Mouse (Mus musculus) limb, embryonic 14.5 days (tissue): ENCODE data around the gene Sh3glb2. TPM values are rescaled to one million over a fixed set of nuclear protein-coding genes. Genes with fewer than 3 reads are reported as not detected.

Experiments used
- ATAC-seq: fragments of 200-750 bp; cut with Nextera tagmentation; 2 replicates; pipeline ENCODE4 v1.8.0; 2017; ENCODE audit warnings: low read depth, moderate number of reproducible peaks, moderate TSS enrichment; ENCODE audit not compliant: low FRiP score
- DNase-seq: peaks from one replicate; pipeline ENCODE4 v3.0.0-alpha.2; 2015; ENCODE audit warnings: low spot score
- H3K27ac ChIP-seq: fragments of 300-500 bp; sonication (generic); replicated peaks from 2 replicates; pipeline ENCODE4 v1.5.1; 2014; ENCODE audit warnings: low read depth, mild to moderate bottlenecking, low read length, moderate library complexity, mixed read lengths
- H3K27me3 ChIP-seq: fragments of 300-500 bp; sonication (generic); 2 replicates; pipeline ENCODE4 v1.6.1; 2014; ENCODE audit warnings: low read length, mixed read lengths; ENCODE audit not compliant: control insufficient read depth, insufficient read depth
- H3K36me3 ChIP-seq: fragments of 300-500 bp; sonication (generic); 2 replicates; pipeline ENCODE4 v1.6.1; 2014; ENCODE audit warnings: mild to moderate bottlenecking, low read length, moderate library complexity, mixed read lengths; ENCODE audit not compliant: control insufficient read depth, insufficient read depth
- H3K4me1 ChIP-seq: fragments of 300-500 bp; sonication (generic); 2 replicates; pipeline ENCODE4 v1.6.1; 2014; ENCODE audit warnings: antibody characterized with exemption, low read length, mixed read lengths; ENCODE audit not compliant: control insufficient read depth, insufficient read depth
- H3K4me2 ChIP-seq: fragments of 300-500 bp; sonication (generic); replicated peaks from 2 replicates; pipeline ENCODE4 v1.6.1; 2014; ENCODE audit warnings: low read depth, mild to moderate bottlenecking, low read length, moderate library complexity; ENCODE audit not compliant: severe bottlenecking
- H3K4me3 ChIP-seq: fragments of 300-500 bp; sonication (generic); replicated peaks from 2 replicates; pipeline ENCODE4 v1.5.1; 2014; ENCODE audit warnings: low read length
- H3K9ac ChIP-seq: fragments of 300-500 bp; sonication (generic); 2 replicates; pipeline ENCODE4 v1.6.1; 2014; ENCODE audit warnings: mild to moderate bottlenecking, low read depth, low read length, moderate library complexity; ENCODE audit not compliant: severe bottlenecking
- H3K9me3 ChIP-seq: fragments of 300-500 bp; sonication (generic); 2 replicates; pipeline ENCODE4 v1.6.1; 2016; ENCODE audit warnings: low read length; ENCODE audit not compliant: control insufficient read depth
- POLR2A ChIP-seq: fragments of 200-500 bp; IDR thresholded peaks from 2 replicates; pipeline ENCODE4 v1.8.0; 2012; ENCODE audit warnings: inconsistent platforms, mild to moderate bottlenecking, moderate library complexity, borderline replicate concordance; ENCODE audit not compliant: insufficient read depth, insufficient read length; ENCODE audit errors: extremely low read depth
- WGBS: fragments of 180-500 bp; shearing (Covaris S2); extraction: QIAGEN DNeasy Blood & Tissue Kit; methylation state at CpG from one replicate; pipeline ENCODE4 v1.1.7; 2014; 5-methylcytosine and 5-hydroxymethylcytosine counted together
- polyA plus RNA-seq, 2 experiments: library from polyadenylated mRNA; depleted of rRNA in 1 of 2; stranded (reverse) in 1 of 2; unstranded in 1 of 2; fragments of >200 nt; fragmentation: Nextera tagmentation in 1 of 2; extraction: Ambion mirVana in 1 of 2; gene quantifications; 2 replicates each; pipeline versions ENCODE4 v1.2.1 to v1.2.3; 2012 to 2014

Gene Sh3glb2
- polyA plus RNA-seq, 2 experiments, result 64.8 to 122 TPM

DNA sequence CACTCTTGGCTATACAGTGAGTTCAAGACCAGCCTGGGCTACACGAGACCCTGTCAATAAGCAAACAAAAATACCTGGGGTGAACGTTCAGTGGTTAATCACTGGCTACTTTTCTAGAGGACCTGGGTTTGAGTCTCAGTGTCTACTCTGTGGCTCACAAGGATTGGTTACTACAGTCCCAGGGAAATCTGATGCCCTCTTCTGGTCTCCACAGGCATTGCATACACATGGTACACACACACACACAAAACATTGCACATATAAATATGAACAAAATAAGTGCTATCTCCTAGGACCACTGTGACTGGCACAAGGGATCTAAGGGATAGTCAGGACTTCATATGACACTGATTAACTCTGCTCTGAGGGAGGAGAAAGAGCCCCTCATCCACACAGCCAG is 29.9 kb upstream of the Sh3glb2 start:
- DNase-seq, result no peak
- no peak overlapping the region for H3K4me2 ChIP-seq
- no peak for ATAC-seq
- H3K27ac ChIP-seq, result no peak overlapping the region
- H3K36me3 ChIP-seq, result peaks cover 2% of the 10 kb centered on the region; the same call in 1 of the 2 replicates
- H3K27me3 ChIP-seq, result no peaks in the 10 kb centered on the region
- H3K4me1 ChIP-seq, result peaks cover 7% of the 10 kb centered on the region
- no peak overlapping the region for H3K9ac ChIP-seq
- TF ChIP-seq POLR2A, result no peak
- no peaks in the 10 kb centered on the region for H3K9me3 ChIP-seq
- no peak overlapping the region for H3K4me3 ChIP-seq
- 95% methylated on average over 2 of the region's 2 CpGs for WGBS

DNA sequence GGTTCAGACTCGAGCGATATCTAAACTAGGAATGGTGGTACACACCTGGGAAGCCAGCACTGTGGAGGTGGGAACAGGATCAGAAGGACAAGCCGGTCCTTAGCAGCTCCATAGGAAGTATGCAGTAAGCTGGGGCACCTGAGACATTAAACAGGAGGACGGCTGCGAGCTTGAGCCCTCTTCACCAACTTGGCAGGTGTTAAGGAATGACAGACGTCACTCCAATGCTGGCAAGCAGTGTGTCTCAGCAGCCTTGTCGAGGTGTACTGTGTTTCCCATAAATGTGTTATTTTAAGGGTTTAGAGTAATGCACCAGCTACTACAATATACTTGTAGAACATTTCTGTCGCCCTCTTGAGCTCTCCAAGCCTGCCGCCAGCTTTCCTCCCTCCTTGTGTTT is 27.8 kb upstream of the Sh3glb2 start:
- ATAC-seq, result no peak
- WGBS, result 82% methylated on average over 9 of the region's 9 CpGs

DNA sequence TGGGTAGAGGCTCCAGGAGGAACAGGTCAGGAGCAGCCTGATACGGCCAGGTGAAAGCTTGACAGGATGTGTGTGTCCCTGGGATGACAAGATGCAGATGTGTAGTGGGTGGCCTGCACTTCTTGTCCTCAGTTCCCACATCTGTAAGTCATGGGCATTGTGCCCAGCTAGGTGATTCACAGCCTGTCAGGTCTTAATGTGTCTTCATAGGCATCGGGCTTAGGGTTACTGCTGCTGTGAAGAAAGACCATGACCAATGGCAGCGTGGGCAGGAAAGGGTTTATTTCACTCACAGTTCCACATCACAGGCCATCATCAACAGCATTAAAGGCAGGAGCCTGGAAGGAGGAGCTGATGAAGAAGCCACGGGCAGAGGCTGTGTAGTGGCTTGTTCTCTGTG is 26.5 kb upstream of the Sh3glb2 start:
- Histone ChIP-seq H3K27me3 (no peaks in the 10 kb centered on the region), H3K4me3 (no peak overlapping the region), H3K4me2 (no peak overlapping the region), H3K27ac (no peak overlapping the region), H3K4me1 (no peaks in the 10 kb centered on the region), H3K9ac (no peak overlapping the region), H3K36me3 (peaks cover 36% of the 10 kb centered on the region), H3K9me3 (no peaks in the 10 kb centered on the region)
- WGBS, result 75% methylated on average over 4 of the region's 4 CpGs
- no peak for TF ChIP-seq POLR2A
- ATAC-seq (no peak), DNase-seq (no peak)

More for the DNA sequence above, 27.8 kb upstream of the Sh3glb2 start:
- no peaks in the 10 kb centered on the region for H3K27me3 ChIP-seq
- no peak overlapping the region for H3K4me3 ChIP-seq
- no peak for DNase-seq
- no peak overlapping the region for H3K9ac ChIP-seq
- TF ChIP-seq POLR2A, result no peak
- no peaks in the 10 kb centered on the region for H3K9me3 ChIP-seq
- H3K4me2 ChIP-seq, result no peak overlapping the region
- peaks cover 23% of the 10 kb centered on the region for H3K36me3 ChIP-seq
- no peak overlapping the region for H3K27ac ChIP-seq
- H3K4me1 ChIP-seq, result no peaks in the 10 kb centered on the region

DNA sequence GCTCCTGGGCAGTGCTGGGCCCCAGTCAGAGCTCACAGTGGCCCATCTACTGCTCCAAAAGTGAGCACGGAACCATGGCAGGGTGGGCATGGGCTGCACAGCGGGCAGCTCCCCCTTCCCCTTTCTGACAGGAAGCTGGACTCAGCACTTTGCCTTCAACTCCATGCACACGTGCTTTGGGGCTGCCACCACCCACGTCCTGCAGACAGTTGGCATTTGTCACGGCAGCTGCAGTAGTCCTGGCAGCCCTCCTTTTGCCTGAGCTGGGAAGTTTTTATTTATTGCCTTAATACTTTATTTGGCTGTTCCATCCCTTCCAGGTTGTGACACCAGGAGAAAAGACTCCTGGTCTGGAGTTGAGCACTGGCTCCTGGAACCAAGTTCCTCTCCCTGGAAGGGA is 25.7 kb upstream of the Sh3glb2 start:
- Histone ChIP-seq H3K4me1 (no peaks in the 10 kb centered on the region), H3K9ac (no peak overlapping the region), H3K27me3 (no peaks in the 10 kb centered on the region), H3K4me2 (no peak overlapping the region), H3K9me3 (no peaks in the 10 kb centered on the region), H3K36me3 (peaks cover 41% of the 10 kb centered on the region), H3K27ac (no peak overlapping the region), H3K4me3 (no peak overlapping the region)
- WGBS, result 82% methylated on average over 5 of the region's 5 CpGs
- DNase-seq, result no peak
- TF ChIP-seq POLR2A, result no peak
- ATAC-seq, result no peak

DNA sequence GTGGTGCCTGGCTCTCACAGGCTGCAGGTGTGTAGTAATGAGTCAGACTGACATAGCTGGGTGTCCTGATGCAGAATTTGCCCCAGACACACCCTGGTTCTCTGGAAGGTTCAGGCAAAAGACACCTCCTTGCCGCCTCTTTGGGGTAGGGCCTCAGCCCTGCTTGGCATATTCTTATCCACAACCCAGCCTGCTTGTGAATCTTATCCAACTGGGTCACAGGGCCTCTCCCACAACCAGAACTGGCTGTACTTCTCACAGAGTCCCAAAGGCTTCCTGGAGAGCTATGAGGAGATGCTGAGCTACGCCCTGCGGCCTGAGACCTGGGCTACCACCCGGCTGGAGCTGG is 22.2 kb upstream of the Sh3glb2 start:
- no peaks in the 10 kb centered on the region for H3K9me3 ChIP-seq
- WGBS, result 94% methylated on average over 4 of the region's 4 CpGs
- no peak overlapping the region for H3K27ac ChIP-seq
- ATAC-seq (no peak), DNase-seq (no peak)
- no peak overlapping the region for H3K9ac ChIP-seq
- no peaks in the 10 kb centered on the region for H3K27me3 ChIP-seq
- TF ChIP-seq POLR2A, result no peak
- H3K4me3 ChIP-seq, result no peak overlapping the region
- no peaks in the 10 kb centered on the region for H3K4me1 ChIP-seq
- H3K36me3 ChIP-seq, result peaks cover 73% of the 10 kb centered on the region
- no peak overlapping the region for H3K4me2 ChIP-seq

DNA sequence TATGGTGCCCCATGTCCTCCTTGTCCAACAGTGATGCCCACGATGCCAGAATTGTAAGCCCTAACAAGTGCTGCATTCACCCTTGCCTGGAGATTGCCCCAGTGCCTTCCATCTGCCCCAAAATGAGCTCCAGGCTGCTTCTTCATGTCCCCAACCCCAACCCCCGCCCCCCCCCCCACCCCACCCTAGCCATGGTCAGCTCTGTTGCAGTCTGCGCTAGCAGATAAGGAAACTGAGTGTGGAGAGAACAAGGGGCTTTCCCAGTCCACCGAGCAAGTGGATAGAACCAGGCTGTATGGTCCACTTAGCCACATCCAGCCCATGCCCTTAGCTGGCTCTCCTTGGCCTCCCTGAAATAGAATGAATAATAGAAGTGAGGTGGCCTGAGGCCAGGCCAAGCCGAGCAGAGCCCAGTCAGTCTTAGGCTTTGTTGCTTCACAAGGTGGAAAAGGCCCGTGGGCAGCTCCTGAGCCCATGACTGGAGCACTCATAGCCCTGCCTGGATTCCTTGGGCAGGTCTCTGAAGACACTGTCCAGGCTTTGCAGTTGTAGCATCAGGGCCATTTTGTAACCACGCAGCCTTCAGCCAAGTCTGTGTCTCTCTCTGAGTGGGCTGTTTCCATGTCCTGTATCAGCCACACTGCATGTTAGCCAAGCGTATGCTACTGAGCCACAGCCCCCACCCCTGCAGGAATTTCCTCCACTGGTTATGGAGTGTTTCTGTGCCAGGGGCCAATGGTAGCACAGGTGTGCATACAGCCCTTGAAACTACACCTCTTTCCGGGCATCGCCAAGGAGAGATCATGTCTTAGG is 21.6 kb upstream of the Sh3glb2 start:
- H3K4me1 ChIP-seq, result no peaks in the 10 kb centered on the region
- H3K9me3 ChIP-seq, result no peaks in the 10 kb centered on the region
- no peaks in the 10 kb centered on the region for H3K27me3 ChIP-seq
- no peak for DNase-seq
- WGBS, result 90% methylated on average over 10 of the region's 10 CpGs
- no peak overlapping the region for H3K9ac ChIP-seq
- H3K36me3 ChIP-seq, result peaks cover 78% of the 10 kb centered on the region
- H3K4me3 ChIP-seq, result no peak overlapping the region
- H3K27ac ChIP-seq, result no peak overlapping the region
- no peak for TF ChIP-seq POLR2A
- ATAC-seq, result no peak
- H3K4me2 ChIP-seq, result no peak overlapping the region
